In the genomic region with DNA sequence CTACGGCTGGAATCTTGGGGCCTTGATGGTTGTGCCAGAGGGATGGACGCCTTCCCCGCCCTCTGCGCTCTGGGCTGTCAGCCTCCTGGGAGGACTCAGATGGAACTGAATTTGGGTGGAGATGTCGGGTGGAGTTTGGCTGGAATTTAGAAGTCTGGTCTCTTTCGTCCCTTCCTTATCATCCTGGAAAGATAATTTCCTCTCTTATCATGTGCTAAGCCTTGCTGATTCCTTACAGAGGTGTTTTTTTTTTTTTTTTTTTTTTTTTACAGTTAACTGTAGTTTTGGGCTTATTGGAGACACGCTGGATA, we compare ENCODE assay signal across 1 mouse cellular context.
TF ChIP-seq lines count a peak whose summit lies in the region.

No protein-coding gene starts in this region.

TF ChIP-seq in MEL, 35 proteins besides CTCF, POLR2A, EP300 and RAD21 (continued from another document):
- no peak; the same call in 1 of the 2 replicates for TF ChIP-seq MAFK (IDR thresholded peaks at IDR 0.05; ENCODE audit: borderline replicate concordance, low read depth, low read length)
- no peak for TF ChIP-seq POLR2AphosphoS5 (IDR thresholded peaks at IDR 0.05; ENCODE audit: borderline replicate concordance, low read depth, low read length)
- TF ChIP-seq USF1 (IDR thresholded peaks at IDR 0.05; ENCODE audit: low read depth, low read length), result no peak
- no peak for TF ChIP-seq MXI1 (IDR thresholded peaks at IDR 0.05; ENCODE audit: low read depth, low read length)
- TF ChIP-seq HCFC1 (IDR thresholded peaks at IDR 0.05; ENCODE audit: low read depth, low read length), result no peak
- no peak for TF ChIP-seq SMC3 (IDR thresholded peaks at IDR 0.05; ENCODE audit: low read depth, low read length)
- TF ChIP-seq KAT2A (conservative IDR thresholded peaks at IDR 0.05; ENCODE audit: low read depth, low read length), result peak; percentile 40; the same call in 1 of the 2 replicates
- no peak for TF ChIP-seq USF2 (IDR thresholded peaks at IDR 0.05; ENCODE audit: borderline replicate concordance in 1 of 2, insufficient read depth in 1 of 2, low read depth in 1 of 2, low read length in 2 of 2)
- no peak for TF ChIP-seq NRF1 (IDR thresholded peaks at IDR 0.05; ENCODE audit: insufficient read depth, low read depth, low read length, poor library complexity, severe bottlenecking)
- peak; percentile 45; the same call in 1 of the 2 replicates for TF ChIP-seq MAX (IDR thresholded peaks at IDR 0.05; ENCODE audit: low read length)
- peak; percentile 95 for TF ChIP-seq GATA1 (IDR thresholded peaks at IDR 0.05; ENCODE audit: low read depth, low read length)
